Mouse (Mus musculus) midbrain, embryonic 11.5 days (tissue): ENCODE measurements around the gene Ttc24. TPM values are rescaled to one million over a fixed set of nuclear protein-coding genes. Genes with fewer than 3 reads are reported as not detected.

Experiments used
- ATAC-seq: fragments of 200-750 bp; cut with Nextera tagmentation; 2 replicates; pipeline ENCODE4 v1.8.0; 2017; ENCODE audit warnings: moderate TSS enrichment, moderate library complexity; ENCODE audit not compliant: low FRiP score
- DNase-seq: peaks from one replicate; pipeline ENCODE4 v3.0.0; 2015; ENCODE audit warnings: low spot score; ENCODE audit errors: missing footprints
- H3K27ac ChIP-seq: fragments of 300-500 bp; sonication (generic); 2 replicates; pipeline ENCODE4 v1.5.1; 2014; ENCODE audit warnings: low read depth, low read length
- H3K27me3 ChIP-seq: fragments of 300-500 bp; sonication (generic); 2 replicates; pipeline ENCODE4 v1.6.1; 2014; ENCODE audit warnings: mild to moderate bottlenecking, low read length, moderate library complexity, mixed read lengths; ENCODE audit not compliant: control insufficient read depth, insufficient read depth
- H3K36me3 ChIP-seq: fragments of 300-500 bp; sonication (generic); 2 replicates; pipeline ENCODE4 v1.6.1; 2014; ENCODE audit warnings: mild to moderate bottlenecking, low read length, moderate library complexity, mixed read lengths; ENCODE audit not compliant: control insufficient read depth, insufficient read depth
- H3K4me1 ChIP-seq: fragments of 300-500 bp; sonication (generic); 2 replicates; pipeline ENCODE4 v1.6.1; 2014; ENCODE audit warnings: low read length; ENCODE audit not compliant: control insufficient read depth, insufficient read depth
- H3K4me2 ChIP-seq: fragments of 300-500 bp; sonication (generic); 2 replicates; pipeline ENCODE4 v1.6.1; 2014; ENCODE audit warnings: mild to moderate bottlenecking, moderate library complexity
- H3K4me3 ChIP-seq: fragments of 300-500 bp; sonication (generic); 2 replicates; pipeline ENCODE4 v1.5.1; 2014; ENCODE audit warnings: low read depth, low read length
- H3K9ac ChIP-seq: fragments of 300-500 bp; sonication (generic); 2 replicates; pipeline ENCODE4 v1.6.1; 2014; ENCODE audit warnings: low read length
- H3K9me3 ChIP-seq: fragments of 300-500 bp; sonication (generic); 2 replicates; pipeline ENCODE4 v1.6.1; 2016; ENCODE audit warnings: low read length; ENCODE audit not compliant: control insufficient read depth
- WGBS: fragments of 180-500 bp; shearing (Covaris S2); extraction: QIAGEN DNeasy Blood & Tissue Kit; methylation state at CpG from one replicate; pipeline ENCODE4 v1.1.7; 2014; 5-methylcytosine and 5-hydroxymethylcytosine counted together
- polyA plus RNA-seq: library from polyadenylated mRNA; unstranded; fragments of >200 nt; fragmentation: Nextera tagmentation; extraction: Ambion mirVana; gene quantifications from 2 replicates; pipeline ENCODE4 v1.2.1, GENCODE M21; 2014

Gene Ttc24
- polyA plus RNA-seq, 1 experiment from 2014 or later = not detected

DNA sequence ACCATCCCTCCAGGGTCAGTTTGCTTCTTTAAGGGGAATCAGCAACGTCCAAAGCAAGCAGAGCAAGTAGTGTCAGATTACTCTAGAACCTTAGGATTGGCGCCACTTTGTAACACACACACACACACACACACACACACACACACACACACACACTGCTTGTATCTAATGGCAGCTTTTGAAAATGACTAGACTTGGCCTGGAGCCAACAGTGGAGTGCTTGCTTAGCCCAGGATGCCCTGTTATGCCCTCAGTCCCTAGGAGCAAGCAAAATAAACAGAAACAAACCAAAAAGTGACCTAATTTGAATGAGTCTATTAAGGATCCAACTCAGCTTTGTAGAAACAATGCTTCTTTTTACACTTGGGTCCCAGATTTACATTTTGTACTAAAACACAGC, 9.7 kb downstream of the Ttc24 start:
- WGBS = 57% methylated on average over 2 of the region's 2 CpGs
- DNase-seq = peak; percentile 81

DNA sequence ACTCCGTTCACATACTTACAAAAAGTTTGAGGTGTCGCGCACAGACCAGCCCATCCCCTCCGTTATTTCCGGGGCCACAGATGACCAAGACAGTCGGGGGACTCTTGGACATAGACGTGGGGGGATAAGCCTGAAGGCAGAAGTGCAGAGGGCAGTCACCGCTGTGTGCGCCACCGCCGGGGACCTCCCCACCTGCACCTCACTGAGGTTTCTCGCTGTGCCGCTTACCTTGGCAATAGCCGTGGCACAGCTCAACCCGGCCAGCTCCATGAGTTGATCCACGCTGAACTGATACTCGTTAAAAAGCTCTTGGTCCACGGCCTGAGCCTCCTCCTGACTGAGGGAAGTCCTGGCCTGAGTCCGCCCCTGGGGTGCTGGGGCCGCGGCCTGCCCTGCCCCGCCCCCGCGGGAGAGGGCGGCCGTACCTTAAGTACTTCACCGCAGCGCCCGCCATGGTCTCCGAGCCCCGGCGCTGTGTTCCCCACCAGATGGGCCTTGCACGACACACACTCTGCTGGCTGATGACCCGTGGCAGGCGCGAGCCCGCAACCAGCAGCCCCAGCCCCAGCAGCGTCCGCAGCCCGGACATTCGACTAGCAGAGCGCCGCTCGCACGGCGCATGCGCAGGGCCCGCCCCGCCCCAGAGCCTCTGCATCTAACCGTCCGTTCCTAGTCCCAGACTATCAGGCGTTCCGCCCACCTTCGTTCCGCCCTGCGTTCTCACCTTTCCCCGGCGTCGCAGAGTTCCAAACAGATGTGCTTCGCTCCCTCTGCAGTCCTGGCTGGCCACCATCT, 20.0 kb downstream of the Ttc24 start, which contains the start of gene Naxe:
TSS of gene Naxe (minus strand) at position 594 of the 795 bp plus-strand sequence.
- H3K4me3 ChIP-seq = peak within 1 kb of the TSS; percentile 85
- WGBS = 1% methylated on average over 60 of the region's 60 CpGs
- peak; percentile 99 for DNase-seq
- peak; percentile 97 for ATAC-seq
- H3K4me1 ChIP-seq = peaks cover 8% of the 10 kb centered on the region
- H3K9me3 ChIP-seq = no peaks in the 10 kb centered on the region
- peak within 1 kb of the TSS; percentile 93 for H3K4me2 ChIP-seq
- H3K36me3 ChIP-seq = no peaks in the 10 kb centered on the region; the same call in 1 of the 2 replicates
- H3K27me3 ChIP-seq = no peaks in the 10 kb centered on the region
- peak within 1 kb of the TSS; percentile 90 for H3K9ac ChIP-seq
- H3K27ac ChIP-seq = peak within 1 kb of the TSS; percentile 65

More for the DNA sequence above, 9.7 kb downstream of the Ttc24 start:
- Histone ChIP-seq H3K27ac (no peak overlapping the region), H3K4me2 (no peak overlapping the region), H3K36me3 (no peaks in the 10 kb centered on the region), H3K9ac (no peak overlapping the region), H3K9me3 (no peaks in the 10 kb centered on the region), H3K4me1 (no peaks in the 10 kb centered on the region), H3K27me3 (no peaks in the 10 kb centered on the region), H3K4me3 (no peak overlapping the region)
- ATAC-seq = no peak

GRCm38 (mm10) chr3:88057030-88057429, 21.1 kb downstream of the Ttc24 start:
- DNase-seq = peak; percentile 79
- Histone ChIP-seq H3K27ac (no peak overlapping the region), H3K27me3 (no peaks in the 10 kb centered on the region), H3K4me3 (no peak overlapping the region), H3K4me2 (no peak overlapping the region; the same call in 1 of the 2 replicates), H3K4me1 (peaks cover 8% of the 10 kb centered on the region), H3K36me3 (no peaks in the 10 kb centered on the region; the same call in 1 of the 2 replicates), H3K9me3 (no peaks in the 10 kb centered on the region), H3K9ac (no peak overlapping the region)
- ATAC-seq = no peak
- 90% methylated on average over 6 of the region's 6 CpGs for WGBS

DNA sequence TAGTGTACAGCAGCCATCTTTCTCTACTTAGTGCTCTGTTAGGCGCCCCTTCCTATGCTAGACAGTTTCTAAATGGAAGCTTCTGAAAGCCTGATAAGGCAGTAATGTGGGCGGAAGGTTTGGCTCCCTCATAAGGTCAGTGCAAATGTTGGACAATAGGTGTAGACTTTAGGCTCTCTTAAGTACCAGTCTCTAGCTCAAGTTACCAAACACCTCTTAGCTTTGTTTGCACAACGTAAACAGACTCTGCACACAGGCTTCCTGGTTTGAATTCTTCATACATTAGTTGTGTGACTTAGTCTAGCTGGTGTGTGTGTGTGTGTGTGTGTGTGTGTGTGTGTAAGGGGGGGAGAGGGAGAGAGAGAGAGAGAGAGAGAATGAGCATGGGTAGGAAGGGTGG, 28.6 kb downstream of the Ttc24 start:
- Histone ChIP-seq H3K4me2 (no peak overlapping the region), H3K9me3 (no peaks in the 10 kb centered on the region), H3K9ac (no peak overlapping the region), H3K4me1 (no peaks in the 10 kb centered on the region), H3K27ac (no peak overlapping the region), H3K4me3 (no peak overlapping the region), H3K27me3 (no peaks in the 10 kb centered on the region), H3K36me3 (no peaks in the 10 kb centered on the region; the same call in 1 of the 2 replicates)
- no peak for DNase-seq
- WGBS = 94% methylated on average over 3 of the region's 3 CpGs
- no peak for ATAC-seq

DNA sequence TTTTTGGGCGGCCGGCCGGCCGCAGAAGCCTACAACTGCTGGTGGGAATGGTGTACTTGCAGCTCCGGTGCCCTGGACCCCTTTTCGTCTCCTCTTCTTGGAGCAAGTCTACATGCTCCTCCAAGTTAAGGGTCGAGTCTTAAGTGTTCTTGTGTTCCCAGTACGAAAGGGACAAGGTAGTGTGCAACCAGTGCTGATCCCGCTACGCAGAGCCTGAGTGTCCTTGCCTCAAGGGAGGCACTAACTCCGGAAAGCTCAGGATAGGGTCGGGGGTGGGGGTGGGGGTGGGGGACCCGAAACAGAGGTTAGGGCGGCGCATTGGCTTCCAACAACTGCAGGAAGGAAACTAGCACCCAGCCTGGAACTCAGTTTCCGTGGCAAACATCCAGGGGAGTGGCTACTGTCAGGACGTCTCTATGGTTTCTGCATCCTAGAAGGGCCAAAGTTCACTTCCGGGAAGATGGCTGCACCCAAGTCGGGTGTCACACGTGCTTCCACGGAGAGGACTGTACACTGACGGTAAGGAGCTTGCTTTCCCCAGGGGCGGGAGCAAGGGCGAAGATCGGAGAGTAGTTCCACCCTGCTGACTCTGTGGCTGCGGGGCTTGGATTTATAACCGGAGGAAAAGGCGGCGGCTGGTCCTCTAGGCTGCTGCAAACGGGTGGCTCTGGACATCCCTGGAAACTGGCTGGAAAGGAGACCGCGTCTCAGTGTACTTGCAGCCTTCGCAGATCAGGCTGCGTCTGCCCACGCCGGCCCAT, 35.3 kb downstream of the Ttc24 start, which contains the start of gene Gpatch4:
TSS of gene Gpatch4 (plus strand) at position 448 of the 761 bp plus-strand sequence.
- Histone ChIP-seq H3K4me1 (peaks cover 8% of the 10 kb centered on the region), H3K27ac (no peak within 1 kb of the TSS; the same call in 1 of the 2 replicates), H3K4me3 (peak within 1 kb of the TSS; percentile 66), H3K9me3 (no peaks in the 10 kb centered on the region), H3K4me2 (peak within 1 kb of the TSS; percentile 76), H3K27me3 (no peaks in the 10 kb centered on the region), H3K9ac (peak within 1 kb of the TSS; percentile 64), H3K36me3 (no peaks in the 10 kb centered on the region)
- ATAC-seq = peak; percentile 90
- WGBS = 9% methylated on average over 36 of the region's 36 CpGs
- peak; percentile 99 for DNase-seq

GRCm38 (mm10) chr3:88035561-88036293, 42.4 kb downstream of the Ttc24 start:
- H3K27ac ChIP-seq = no peak overlapping the region
- H3K4me1 ChIP-seq = no peaks in the 10 kb centered on the region
- H3K36me3 ChIP-seq = no peaks in the 10 kb centered on the region
- DNase-seq = no peak
- H3K9ac ChIP-seq = no peak overlapping the region
- WGBS = 63% methylated on average over 1 of the region's 1 CpGs
- no peak overlapping the region for H3K4me3 ChIP-seq
- ATAC-seq = no peak
- no peaks in the 10 kb centered on the region for H3K27me3 ChIP-seq
- H3K9me3 ChIP-seq = no peaks in the 10 kb centered on the region
- H3K4me2 ChIP-seq = no peak overlapping the region

GRCm38 (mm10) chr3:88033506-88033905, 44.6 kb downstream of the Ttc24 start:
- no peak overlapping the region for H3K4me2 ChIP-seq
- no peak overlapping the region for H3K4me3 ChIP-seq
- H3K9me3 ChIP-seq = no peaks in the 10 kb centered on the region
- H3K27ac ChIP-seq = no peak overlapping the region
- ATAC-seq (no peak), DNase-seq (no peak)
- H3K36me3 ChIP-seq = no peaks in the 10 kb centered on the region
- H3K4me1 ChIP-seq = no peaks in the 10 kb centered on the region
- no peak overlapping the region for H3K9ac ChIP-seq
- WGBS = 77% methylated on average over 5 of the region's 5 CpGs
- H3K27me3 ChIP-seq = no peaks in the 10 kb centered on the region

GRCm38 (mm10) chr3:88030608-88031395, 47.3 kb downstream of the Ttc24 start:
- no peaks in the 10 kb centered on the region for H3K36me3 ChIP-seq
- DNase-seq (peak; percentile 85), ATAC-seq (no peak)
- peaks cover 6% of the 10 kb centered on the region; the same call in 1 of the 2 replicates for H3K9me3 ChIP-seq
- H3K4me1 ChIP-seq = no peaks in the 10 kb centered on the region
- H3K27me3 ChIP-seq = peaks cover 2% of the 10 kb centered on the region
- no peak overlapping the region for H3K27ac ChIP-seq
- WGBS = 23% methylated on average over 19 of the region's 19 CpGs
- H3K4me2 ChIP-seq = no peak overlapping the region
- H3K4me3 ChIP-seq = no peak overlapping the region
- no peak overlapping the region for H3K9ac ChIP-seq
